Mouse (Mus musculus): ENCODE data around the gene Nod1.

DNA sequence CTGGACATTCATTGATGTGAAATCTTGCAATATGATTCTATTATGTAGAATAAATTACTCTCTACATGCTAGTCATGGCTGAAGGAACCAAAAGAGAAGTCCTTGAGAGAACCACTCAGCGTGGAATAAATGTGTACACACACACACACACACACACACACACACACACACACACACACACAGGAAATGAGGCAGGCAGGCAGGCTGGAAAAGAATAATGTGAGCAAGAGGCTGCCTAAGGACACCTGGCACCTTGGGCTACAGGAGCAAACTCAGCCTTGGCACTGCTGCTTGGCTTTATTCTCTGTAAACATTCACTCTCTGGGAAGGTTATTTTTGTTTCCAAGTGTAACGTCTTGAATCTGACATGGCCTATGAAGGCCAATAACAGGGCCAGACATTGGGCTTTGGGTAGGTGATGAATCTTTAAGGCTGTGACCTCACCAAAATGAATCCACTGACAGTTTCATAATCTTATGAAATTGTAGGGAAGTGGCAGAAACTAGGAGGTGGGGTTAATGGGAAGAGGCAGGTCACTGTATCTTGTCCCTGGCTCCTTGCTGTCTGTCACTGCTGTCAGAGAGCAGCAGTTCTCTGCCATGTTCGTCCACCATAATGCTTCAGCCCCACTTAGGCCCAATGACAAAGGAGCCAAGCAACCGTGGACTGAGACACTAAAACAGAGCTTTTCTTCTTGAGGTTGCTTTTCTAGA is 26.0 kb downstream of the Nod1 start:
- TF ChIP-seq CTCF (IDR thresholded peaks at IDR 0.05; ENCODE audit: low read depth) (no peak), EP300 (IDR thresholded peaks at IDR 0.05; ENCODE audit: low read depth) (no peak)

Data from liver, embryonic 14.5 days (tissue).